Mouse (Mus musculus) olfactory bulb, adult 2 months (tissue): ENCODE results near the gene Oas1d.
"Not testable (repeated sequence)": the region's sequence is repeated elsewhere in the genome, so short reads cannot be mapped to it uniquely, and the experiment has no call there.

Experiments
- CTCF ChIP-seq: fragments of 200-500 bp; IDR thresholded peaks from 2 replicates; pipeline ENCODE4 v1.5.1; 2012; ENCODE audit warnings: low read depth, mild to moderate bottlenecking, low read length, moderate library complexity; ENCODE audit not compliant: insufficient read depth
- POLR2A ChIP-seq: fragments of 200-500 bp; IDR thresholded peaks from 2 replicates; pipeline ENCODE4 v1.6.1; 2012; ENCODE audit warnings: mild to moderate bottlenecking, low read depth, low read length, moderate library complexity; ENCODE audit not compliant: insufficient read depth

GRCm38 (mm10) chr5:120924520-120924919 lies 10.2 kb downstream of the Oas1d start:
- not testable (repeated sequence) for TF ChIP-seq CTCF, POLR2A
